Mouse (Mus musculus) liver, embryonic 14.5 days (tissue): ENCODE data around the gene Fa2h.

Experiments used
- CTCF ChIP-seq: IDR thresholded peaks from 2 replicates; pipeline ENCODE4 v1.5.1; 2016; ENCODE audit warnings: antibody characterized with exemption, low read depth, control low read depth
- EP300 ChIP-seq: IDR thresholded peaks from 2 replicates; pipeline ENCODE4 v1.6.1; 2016; ENCODE audit warnings: antibody characterized with exemption, low read depth

GRCm38 (mm10) chr8:111390837-111391236, 2.8 kb downstream of the Fa2h start:
- TF ChIP-seq CTCF = no peak
- TF ChIP-seq EP300 = no peak
